Mouse (Mus musculus) heart, embryonic 11.5 days (tissue): Measurements from ENCODE around the gene Irf9. TPM values are rescaled to one million over a fixed set of nuclear protein-coding genes. Genes with fewer than 3 reads are reported as not detected.

Experiments
- ATAC-seq: fragments of 200-750 bp; cut with Nextera tagmentation; replicated peaks from 2 replicates; pipeline ENCODE4 v1.8.0; 2017; ENCODE audit warnings: moderate library complexity; ENCODE audit not compliant: insufficient number of reproducible peaks, low FRiP score, low TSS enrichment
- H3K27ac ChIP-seq: fragments of 300-500 bp; sonication (generic); 2 replicates; pipeline ENCODE4 v1.5.1; 2014; ENCODE audit warnings: mild to moderate bottlenecking, low read depth, low read length
- H3K27me3 ChIP-seq: fragments of 300-500 bp; sonication (generic); 2 replicates; pipeline ENCODE4 v1.6.1; 2014; ENCODE audit warnings: mild to moderate bottlenecking, low read length, mixed read lengths; ENCODE audit not compliant: control insufficient read depth, insufficient read depth
- H3K36me3 ChIP-seq: fragments of 300-500 bp; sonication (generic); 2 replicates; pipeline ENCODE4 v1.6.1; 2014; ENCODE audit warnings: mild to moderate bottlenecking, low read length, moderate library complexity, mixed read lengths; ENCODE audit not compliant: control insufficient read depth, insufficient read depth
- H3K4me1 ChIP-seq: fragments of 300-500 bp; sonication (generic); 2 replicates; pipeline ENCODE4 v1.6.1; 2014; ENCODE audit warnings: low read length; ENCODE audit not compliant: control insufficient read depth, insufficient read depth
- H3K4me2 ChIP-seq: fragments of 300-500 bp; sonication (generic); 2 replicates; pipeline ENCODE4 v1.6.1; 2014; ENCODE audit warnings: mild to moderate bottlenecking, moderate library complexity
- H3K4me3 ChIP-seq: fragments of 300-500 bp; sonication (generic); 2 replicates; pipeline ENCODE4 v1.5.1; 2014; ENCODE audit warnings: low read depth, low read length
- H3K9ac ChIP-seq: fragments of 300-500 bp; sonication (generic); 2 replicates; pipeline ENCODE4 v1.6.1; 2014; ENCODE audit warnings: mild to moderate bottlenecking, low read depth, low read length, moderate library complexity
- H3K9me3 ChIP-seq: fragments of 300-500 bp; sonication (generic); replicated peaks from 2 replicates; pipeline ENCODE4 v1.6.1; 2016; ENCODE audit warnings: low read length; ENCODE audit not compliant: control insufficient read depth
- WGBS: fragments of 180-500 bp; shearing (Covaris S2); extraction: QIAGEN DNeasy Blood & Tissue Kit; methylation state at CpG from one replicate; pipeline ENCODE4 v1.1.7; 2014; ENCODE audit not compliant: insufficient replicate concordance; 5-methylcytosine and 5-hydroxymethylcytosine counted together
- polyA plus RNA-seq: library from polyadenylated mRNA; unstranded; fragments of >200 nt; fragmentation: Nextera tagmentation; extraction: Ambion mirVana; gene quantifications from 2 replicates; pipeline ENCODE4 v1.2.1, GENCODE M21; 2014

The Irf9 gene
- polyA plus RNA-seq, 1 experiment from 2014 or later, result 6.4 TPM

DNA sequence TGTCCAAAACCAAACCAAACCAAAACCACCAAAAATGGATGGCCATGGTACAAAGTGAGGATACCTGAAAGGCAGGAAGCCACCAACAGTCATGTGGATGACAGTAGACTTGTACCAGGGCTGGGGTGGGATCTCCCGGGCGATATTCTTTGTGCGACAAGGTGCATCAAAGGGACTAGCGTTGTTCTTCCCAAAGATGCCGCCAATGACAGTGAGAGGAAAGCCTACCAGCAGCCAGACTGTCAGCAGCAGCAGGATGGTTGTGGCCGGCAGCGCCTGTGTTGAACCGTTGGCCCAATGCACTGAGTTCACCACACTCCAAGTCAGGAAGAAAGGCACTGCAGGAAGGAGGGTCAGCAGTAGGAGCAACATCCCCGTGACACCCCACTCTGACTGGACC, 34.4 kb downstream of the Irf9 start, which contains the start of gene Gm49378:
Gene Gm49378, minus strand, starts transcription at position 101 of the 400 bp plus-strand sequence.
- Histone ChIP-seq H3K27ac (no peak within 1 kb of the TSS), H3K36me3 (peaks cover 34% of the 10 kb centered on the region), H3K4me2 (no peak within 1 kb of the TSS), H3K9ac (no peak within 1 kb of the TSS), H3K9me3 (no peaks in the 10 kb centered on the region), H3K4me3 (no peak within 1 kb of the TSS), H3K27me3 (no peaks in the 10 kb centered on the region), H3K4me1 (peaks cover 9% of the 10 kb centered on the region)
- WGBS, result 92% methylated on average over 9 of the region's 9 CpGs
- ATAC-seq, result no peak

DNA sequence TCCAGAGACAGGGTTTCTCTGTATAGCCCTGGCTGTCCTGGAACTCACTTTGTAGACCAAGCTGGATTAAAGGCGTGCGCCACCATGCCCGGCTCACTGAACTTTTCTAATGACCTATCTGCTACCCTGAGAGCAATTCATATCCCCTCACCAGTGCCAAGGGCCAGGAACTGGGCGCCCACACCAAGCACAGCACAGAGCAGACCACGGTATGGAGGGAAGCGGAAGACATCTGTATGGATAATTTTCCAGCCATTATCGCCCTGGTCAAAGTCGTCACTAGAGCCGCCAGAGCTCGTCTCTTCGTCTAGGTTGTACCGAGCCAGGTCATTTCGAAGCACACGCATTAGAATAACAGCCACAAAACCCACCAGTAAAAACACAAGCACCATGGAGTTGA, 37.4 kb downstream of the Irf9 start:
- no peaks in the 10 kb centered on the region for H3K27me3 ChIP-seq
- H3K4me3 ChIP-seq, result no peak overlapping the region
- H3K9me3 ChIP-seq, result no peaks in the 10 kb centered on the region
- no peak overlapping the region for H3K9ac ChIP-seq
- H3K4me2 ChIP-seq, result no peak overlapping the region
- no peak overlapping the region for H3K27ac ChIP-seq
- no peak for ATAC-seq
- peaks cover 23% of the 10 kb centered on the region for H3K36me3 ChIP-seq
- WGBS, result 96% methylated on average over 14 of the region's 14 CpGs
- H3K4me1 ChIP-seq, result peaks cover 18% of the 10 kb centered on the region

DNA sequence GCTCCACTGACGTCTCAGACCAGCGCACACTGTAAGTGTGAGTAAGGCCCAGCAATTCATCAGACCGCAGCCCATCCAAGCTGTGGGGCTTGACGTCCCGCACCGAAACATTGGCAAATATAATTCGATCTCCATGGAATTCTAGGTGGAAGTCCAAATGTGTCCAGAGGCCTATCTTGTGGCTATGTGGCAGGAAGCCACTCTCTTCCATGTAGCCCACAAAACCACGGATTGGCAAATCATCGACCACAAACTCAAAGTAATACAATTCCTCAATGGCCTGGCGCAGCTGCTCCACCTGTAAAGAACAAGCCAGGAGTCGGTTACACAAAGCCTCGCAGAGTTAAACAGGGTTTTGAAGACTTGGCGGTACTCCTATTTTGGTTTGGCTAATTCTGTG, 37.9 kb downstream of the Irf9 start:
- Histone ChIP-seq H3K9ac (no peak overlapping the region), H3K36me3 (peaks cover 23% of the 10 kb centered on the region), H3K27me3 (no peaks in the 10 kb centered on the region), H3K4me2 (no peak overlapping the region), H3K4me1 (peaks cover 18% of the 10 kb centered on the region), H3K4me3 (no peak overlapping the region), H3K27ac (no peak overlapping the region), H3K9me3 (no peaks in the 10 kb centered on the region)
- 95% methylated on average over 13 of the region's 13 CpGs for WGBS
- no peak for ATAC-seq

DNA sequence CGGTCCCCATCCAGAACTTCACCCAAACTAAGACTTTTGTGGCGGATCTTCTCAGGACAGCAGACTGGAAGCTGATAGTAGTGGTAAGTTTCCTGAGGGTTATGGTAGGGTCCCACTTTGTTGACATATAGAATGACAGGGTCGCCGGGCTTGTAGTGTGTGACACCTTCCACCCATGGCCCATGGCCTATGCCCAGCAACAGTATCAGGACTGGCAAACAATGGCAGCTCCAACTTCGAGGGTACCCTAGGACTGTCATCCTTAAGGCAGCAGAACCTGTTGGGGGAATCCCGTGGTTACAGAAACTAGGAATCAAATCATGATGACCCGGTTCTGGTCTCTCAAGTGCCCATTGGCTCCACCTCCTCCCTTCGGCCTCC, 39.3 kb downstream of the Irf9 start:
- Histone ChIP-seq H3K36me3 (peaks cover 19% of the 10 kb centered on the region), H3K4me3 (peak overlapping the region; percentile 96), H3K27me3 (no peaks in the 10 kb centered on the region), H3K9ac (peak overlapping the region; percentile 97), H3K9me3 (no peaks in the 10 kb centered on the region), H3K4me1 (peaks cover 18% of the 10 kb centered on the region), H3K4me2 (peak overlapping the region; percentile 91), H3K27ac (peak overlapping the region; percentile 95)
- 0 out of 2 replicates have a peak, but pooled peaks have one; percentile 14 for ATAC-seq
- 20% methylated on average over 8 of the region's 8 CpGs for WGBS

DNA sequence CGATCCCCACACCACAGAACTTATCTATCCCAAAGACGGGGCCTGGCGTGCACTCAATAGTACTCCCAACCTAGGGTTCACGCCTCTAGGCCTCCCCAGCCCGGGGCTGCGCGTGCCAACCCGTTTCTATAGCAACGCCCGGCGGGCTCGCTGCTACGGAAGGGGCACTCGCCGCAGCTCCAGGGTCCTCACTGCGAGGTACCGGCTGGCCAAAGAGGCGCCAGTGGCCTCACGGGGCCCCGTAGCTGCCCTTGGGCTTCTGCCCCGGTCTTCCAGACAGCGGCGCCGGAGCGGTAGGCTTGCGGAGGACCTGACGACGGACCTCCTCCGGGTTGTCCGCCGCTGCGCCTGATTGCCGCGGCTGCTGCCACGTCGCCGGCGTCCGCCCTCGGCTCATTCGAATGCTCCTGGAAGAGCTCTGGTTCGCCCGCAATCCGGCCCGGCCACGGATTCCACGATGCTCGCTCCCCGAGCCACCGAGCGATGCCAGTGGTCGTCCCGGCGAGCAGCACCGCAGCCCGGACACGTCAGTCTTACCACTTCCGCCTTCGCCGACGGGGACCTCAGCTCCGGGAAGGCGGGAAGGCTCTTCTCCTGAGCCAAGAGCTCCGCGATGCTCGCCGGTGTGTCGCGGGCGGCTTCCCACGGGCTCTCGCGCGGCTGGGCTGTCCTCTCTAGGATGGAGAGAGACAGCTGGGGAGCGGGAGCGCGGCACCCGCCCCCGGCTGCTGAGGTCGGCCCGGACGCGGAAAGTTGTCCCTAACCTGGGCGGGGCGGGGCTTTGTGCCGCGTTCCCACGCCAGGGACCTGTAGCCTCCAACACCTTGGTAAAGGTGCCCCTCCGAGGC, 39.9 kb downstream of the Irf9 start, which contains the start of gene Tm9sf1:
Gene Tm9sf1, minus strand, starts transcription at position 747 of the 848 bp plus-strand sequence.
- H3K36me3 ChIP-seq, result peaks cover 14% of the 10 kb centered on the region
- H3K9ac ChIP-seq, result peak within 1 kb of the TSS; percentile 97
- peaks cover 18% of the 10 kb centered on the region for H3K4me1 ChIP-seq
- under 1% methylated on average over 87 of the region's 89 CpGs for WGBS
- peak within 1 kb of the TSS; percentile 95 for H3K27ac ChIP-seq
- H3K9me3 ChIP-seq, result no peaks in the 10 kb centered on the region
- H3K4me2 ChIP-seq, result peak within 1 kb of the TSS; percentile 91
- H3K4me3 ChIP-seq, result peak within 1 kb of the TSS; percentile 96
- ATAC-seq, result peak; percentile 82
- no peaks in the 10 kb centered on the region for H3K27me3 ChIP-seq

DNA sequence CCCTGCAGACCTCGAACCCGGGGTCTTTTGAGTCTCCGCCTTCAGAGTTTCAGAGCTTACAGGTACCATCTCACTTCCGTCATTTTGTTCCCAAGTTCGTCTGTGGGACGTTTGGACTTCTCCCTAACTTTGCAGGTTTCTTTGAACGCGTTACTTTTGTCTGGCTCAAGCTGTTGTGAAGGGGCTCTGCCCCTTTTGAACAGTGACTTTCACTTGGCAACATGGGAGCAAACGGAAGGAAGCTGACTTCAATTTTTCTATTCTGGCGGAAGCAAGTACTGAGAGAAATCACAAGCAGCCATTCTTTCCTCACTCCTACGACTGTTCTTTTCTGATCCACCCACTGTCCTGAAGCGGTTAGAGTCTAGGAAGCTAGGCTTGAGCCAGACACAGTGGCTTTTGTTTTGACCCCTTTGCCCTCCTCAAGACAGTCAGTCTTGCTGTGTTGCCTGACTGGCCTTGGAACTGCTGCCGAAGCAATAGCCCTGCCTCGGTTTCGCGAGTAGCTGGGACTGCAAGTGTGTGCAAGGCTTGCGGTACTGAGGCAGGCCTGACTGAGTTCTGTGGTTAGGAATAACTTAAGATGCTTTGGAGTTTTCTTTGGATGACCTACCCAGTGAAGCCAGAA, 41.0 kb downstream of the Irf9 start:
- Histone ChIP-seq H3K27me3 (no peaks in the 10 kb centered on the region), H3K4me2 (peak overlapping the region; percentile 91), H3K9me3 (no peaks in the 10 kb centered on the region), H3K9ac (peak overlapping the region; percentile 97), H3K4me1 (peaks cover 18% of the 10 kb centered on the region), H3K27ac (peak overlapping the region; percentile 95; the same call in 1 of the 2 replicates), H3K36me3 (peaks cover 12% of the 10 kb centered on the region), H3K4me3 (peak overlapping the region; percentile 96)
- no peak for ATAC-seq
- 32% methylated on average over 17 of the region's 17 CpGs for WGBS

DNA sequence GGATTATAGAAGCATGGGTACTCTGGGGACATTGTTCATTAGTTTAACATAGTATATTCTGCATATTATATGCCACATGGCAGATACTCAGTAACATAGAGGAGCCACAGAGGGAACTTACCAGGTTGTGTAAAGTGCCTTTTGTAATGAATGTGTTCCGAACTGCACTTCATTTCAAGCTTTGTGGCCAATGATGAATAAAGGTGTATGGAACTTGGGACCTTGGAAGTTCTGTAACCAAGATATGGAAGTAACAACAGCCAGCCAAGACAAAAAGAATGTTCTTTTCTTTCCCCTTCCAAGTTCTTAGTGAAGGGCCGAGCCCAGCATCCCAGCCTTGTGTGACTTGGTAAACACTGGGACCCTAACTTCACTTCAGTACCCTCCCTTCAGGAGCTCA, 46.5 kb downstream of the Irf9 start, which contains the start of gene Tssk4:
Gene Tssk4, plus strand, starts transcription at position 301 of the 400 bp plus-strand sequence.
- Histone ChIP-seq H3K4me1 (peaks cover 6% of the 10 kb centered on the region), H3K9me3 (no peaks in the 10 kb centered on the region), H3K36me3 (peaks cover 5% of the 10 kb centered on the region), H3K4me2 (no peak within 1 kb of the TSS), H3K27me3 (no peaks in the 10 kb centered on the region), H3K9ac (no peak within 1 kb of the TSS), H3K27ac (no peak within 1 kb of the TSS), H3K4me3 (no peak within 1 kb of the TSS)
- WGBS, result 91% methylated on average over 2 of the region's 2 CpGs
- ATAC-seq, result no peak

DNA sequence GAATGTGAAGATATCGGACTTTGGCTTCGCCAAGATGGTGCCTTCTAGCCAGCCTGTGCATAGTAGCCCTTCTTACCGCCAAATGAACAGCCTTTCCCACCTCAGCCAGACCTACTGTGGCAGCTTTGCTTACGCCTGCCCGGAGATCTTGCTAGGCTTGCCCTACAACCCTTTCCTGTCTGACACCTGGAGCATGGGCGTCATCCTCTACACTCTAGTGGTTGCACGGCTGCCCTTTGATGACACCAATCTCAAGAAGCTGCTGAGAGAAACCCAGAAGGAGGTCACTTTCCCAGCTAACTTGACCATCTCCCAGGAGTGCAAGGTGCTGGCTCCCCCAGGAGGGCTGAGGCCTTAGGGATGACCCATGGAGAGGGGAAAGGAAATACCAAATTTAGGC, 48.2 kb downstream of the Irf9 start:
- Histone ChIP-seq H3K27me3 (no peaks in the 10 kb centered on the region), H3K4me1 (no peaks in the 10 kb centered on the region), H3K9ac (no peak overlapping the region), H3K4me2 (no peak overlapping the region), H3K9me3 (no peaks in the 10 kb centered on the region), H3K36me3 (peaks cover under 1% of the 10 kb centered on the region), H3K27ac (no peak overlapping the region), H3K4me3 (no peak overlapping the region)
- ATAC-seq, result no peak
- 80% methylated on average over 7 of the region's 7 CpGs for WGBS
